Mouse (Mus musculus): ENCODE results near the gene P3h1.

GRCm38 (mm10) chr4:119295134-119295453, 62.4 kb downstream of the P3h1 start:
- TF ChIP-seq POLR2A (IDR thresholded peaks at IDR 0.05; ENCODE audit: low read depth, low read length): no peak
- no peak for TF ChIP-seq CTCF (IDR thresholded peaks at IDR 0.05; ENCODE audit: extremely low read depth, insufficient read depth, insufficient read length, insufficient replicate concordance)
